Mouse (Mus musculus): ENCODE data around the gene Metap1d. TPM values are rescaled to one million over a fixed set of nuclear protein-coding genes. Genes with fewer than 3 reads are reported as not detected.

Gene Metap1d
- total and polyA plus RNA-seq, 3 experiments: 19.5 to 28.5 TPM; not detected in 1

- no peak for TF ChIP-seq JUND (IDR thresholded peaks at IDR 0.05; ENCODE audit: low read depth, low read length)
Measured at GRCm38 (mm10) chr2:71461589-71461988, 8.5 kb downstream of the Metap1d start (continued).

GRCm38 (mm10) chr2:71462066-71462465, 9.0 kb downstream of the Metap1d start:
- Histone ChIP-seq H3K27ac (ENCODE audit: control insufficient read depth, low read depth, low read length) (peak overlapping the region; percentile 90), H3K79me2 (ENCODE audit: control insufficient read depth, insufficient read depth, low read length, poor library complexity) (peaks cover 4% of the 10 kb centered on the region), H3K36me3 (ENCODE audit: control insufficient read depth in 1 of 2, insufficient read depth in 2 of 2, low read length in 2 of 2) (peaks cover 0 to 35% of the 10 kb centered on the region in 2 experiments; a peak in 2 of 4 replicates), H3K9ac (ENCODE audit: control insufficient read depth, low read depth, low read length, poor library complexity, severe bottlenecking) (peak overlapping the region; percentile 42), H3K4me1 (ENCODE audit: control insufficient read depth in 1 of 2, insufficient read depth in 2 of 2, low read length in 2 of 2) (peaks cover 29 to 32% of the 10 kb centered on the region in 2 experiments), H3K27me3 (ENCODE audit: control insufficient read depth in 1 of 2, insufficient read depth in 2 of 2, low read length in 2 of 2) (no peaks in the 10 kb centered on the region), H3K4me3 (ENCODE audit: control insufficient read depth in 1 of 2, insufficient read depth in 1 of 2, low read depth in 2 of 2, low read length in 2 of 2) (peak overlapping the region; percentile 6 to 25; a peak in 1 of 4 replicates), H3K9me3 (replicated peaks; ENCODE audit: insufficient read depth, low read length) (no peaks in the 10 kb centered on the region)
- no peak for DNase-seq (ENCODE audit: low read depth, low spot score)
- TF ChIP-seq E2F4 (IDR thresholded peaks at IDR 0.05; ENCODE audit: borderline replicate concordance, low read depth, low read length) (0 out of 2 replicates have a peak, but pooled peaks have one; percentile 37), MAX (IDR thresholded peaks at IDR 0.05; ENCODE audit: low read length) (peak; percentile 38; the same call in 1 of the 2 replicates), HCFC1 (IDR thresholded peaks at IDR 0.05; ENCODE audit: low read depth, low read length) (no peak)

GRCm38 (mm10) chr2:71462553-71462952, 9.5 kb downstream of the Metap1d start:
- Histone ChIP-seq H3K27me3 (ENCODE audit: control insufficient read depth in 1 of 2, insufficient read depth in 2 of 2, low read length in 2 of 2) (no peaks in the 10 kb centered on the region), H3K9ac (ENCODE audit: control insufficient read depth, low read depth, low read length, poor library complexity, severe bottlenecking) (no peak overlapping the region), H3K4me3 (ENCODE audit: control insufficient read depth in 1 of 2, insufficient read depth in 1 of 2, low read depth in 2 of 2, low read length in 2 of 2) (no peak overlapping the region), H3K36me3 (ENCODE audit: control insufficient read depth in 1 of 2, insufficient read depth in 2 of 2, low read length in 2 of 2) (peaks cover 0 to 35% of the 10 kb centered on the region in 2 experiments; a peak in 2 of 4 replicates), H3K9me3 (replicated peaks; ENCODE audit: insufficient read depth, low read length) (no peaks in the 10 kb centered on the region), H3K4me1 (ENCODE audit: control insufficient read depth in 1 of 2, insufficient read depth in 2 of 2, low read length in 2 of 2) (peaks cover 29 to 32% of the 10 kb centered on the region in 2 experiments), H3K79me2 (ENCODE audit: control insufficient read depth, insufficient read depth, low read length, poor library complexity) (peaks cover 2% of the 10 kb centered on the region), H3K27ac (ENCODE audit: control insufficient read depth, low read depth, low read length) (peak overlapping the region; percentile 90)
- TF ChIP-seq USF1 (IDR thresholded peaks at IDR 0.05; ENCODE audit: low read depth, low read length) (no peak), MEF2A (IDR thresholded peaks at IDR 0.05; ENCODE audit: extremely low read depth, insufficient replicate concordance, low read depth, low read length, poor library complexity, severe bottlenecking) (no peak), USF2 (IDR thresholded peaks at IDR 0.05; ENCODE audit: borderline replicate concordance in 1 of 2, insufficient read depth in 1 of 2, low read depth in 1 of 2, low read length in 2 of 2) (no peak), NELFE (IDR thresholded peaks at IDR 0.05; ENCODE audit: low read depth, low read length) (no peak), BHLHE40 (IDR thresholded peaks at IDR 0.05; ENCODE audit: borderline replicate concordance, low read depth, low read length) (no peak), KAT2A (conservative IDR thresholded peaks at IDR 0.05; ENCODE audit: low read depth, low read length) (no peak), UBTF (IDR thresholded peaks at IDR 0.05; ENCODE audit: borderline replicate concordance, insufficient read depth, low read depth, low read length) (no peak), ZKSCAN1 (IDR thresholded peaks at IDR 0.05; ENCODE audit: low read depth, low read length) (no peak), MYC (IDR thresholded peaks at IDR 0.05; ENCODE audit: low read depth, low read length) (no peak), SMC3 (IDR thresholded peaks at IDR 0.05; ENCODE audit: low read depth, low read length) (no peak), RCOR1 (IDR thresholded peaks at IDR 0.05; ENCODE audit: low read depth, low read length) (no peak), POLR2AphosphoS5 (IDR thresholded peaks at IDR 0.05; ENCODE audit: borderline replicate concordance, low read depth, low read length) (no peak), GATA1 (IDR thresholded peaks at IDR 0.05; ENCODE audit: low read depth, low read length) (no peak), TCF12 (IDR thresholded peaks at IDR 0.05; ENCODE audit: low read depth, low read length) (no peak), HCFC1 (IDR thresholded peaks at IDR 0.05; ENCODE audit: low read depth, low read length) (no peak), CHD1 (IDR thresholded peaks at IDR 0.05; ENCODE audit: low read depth, low read length) (no peak)
- DNase-seq (ENCODE audit: low read depth, low spot score): peak; percentile 33

Measured in MEL (cell line).